Mouse (Mus musculus) CD4-positive helper T cell, adult 2 months (primary cell): Measurements from ENCODE around the gene Trp73.
A peak's percentile ranks its signal among the peaks of the same experiment; 100 is the strongest.

Experiments used
- DNase-seq: peaks from one replicate; pipeline ENCODE4 v3.0.0-alpha.2; 2012; ENCODE audit warnings: low read depth, missing footprints, low spot score

Gene Trp73

GRCm38 (mm10) chr4:154037123-154037522 lies 102.9 kb downstream of the Trp73 start:
- no peak for DNase-seq

DNA sequence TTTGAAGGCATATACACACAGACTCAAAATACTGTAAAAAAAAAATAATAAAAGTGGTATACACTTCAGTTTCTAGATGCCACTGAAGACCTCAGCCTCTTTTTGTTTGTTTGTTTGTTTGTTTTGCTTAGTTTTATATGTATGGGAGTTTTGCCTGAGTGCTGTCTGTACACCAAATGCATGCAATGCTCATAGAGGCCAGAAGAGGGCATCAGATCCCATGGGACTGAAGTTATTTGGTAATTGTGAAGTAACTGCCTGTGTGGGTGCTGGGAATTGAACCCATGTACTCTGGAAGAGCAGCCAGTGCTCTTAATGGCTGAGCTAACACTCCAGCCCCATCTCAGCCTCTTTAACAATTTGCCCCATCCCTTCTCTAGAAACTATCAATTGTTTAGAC lies 111.4 kb downstream of the Trp73 start:
- DNase-seq, result no peak

GRCm38 (mm10) chr4:154028066-154028465 lies 111.9 kb downstream of the Trp73 start:
- DNase-seq, result no peak

- DNase-seq, result no peak
These were observed 113.6 kb downstream of the Trp73 start for GRCm38 (mm10) chr4:154026441-154026761.

- no peak for DNase-seq
These were observed 114.2 kb downstream of the Trp73 start, which contains the start of gene Smim1 for GRCm38 (mm10) chr4:154025641-154026440. Gene Smim1 (minus strand): TSS chr4:154026230.

- DNase-seq, result no peak
These were observed 115.1 kb downstream of the Trp73 start for GRCm38 (mm10) chr4:154024729-154025521.

- DNase-seq, result no peak
These were observed 116.0 kb downstream of the Trp73 start for GRCm38 (mm10) chr4:154023754-154024601.

DNA sequence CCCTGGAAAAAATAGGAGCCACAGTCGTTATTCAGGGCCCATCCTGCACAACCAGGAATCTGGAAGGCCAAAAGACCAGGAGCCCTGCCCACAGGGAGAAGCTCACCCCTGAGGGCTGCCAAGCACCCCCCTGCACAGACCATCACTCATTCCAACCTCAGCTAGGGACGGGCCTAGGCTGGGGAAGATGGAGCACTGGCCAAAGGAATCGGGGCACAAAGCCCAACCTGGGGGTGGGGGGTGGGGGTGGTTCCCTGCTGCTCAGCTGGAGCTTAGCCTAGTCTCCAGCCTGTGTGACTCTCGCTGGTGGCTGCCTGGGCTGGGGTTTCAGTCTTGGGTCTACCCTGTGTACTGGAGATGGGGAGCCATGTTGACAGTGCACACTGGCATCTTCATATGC lies 117.2 kb downstream of the Trp73 start:
- DNase-seq, result no peak

DNA sequence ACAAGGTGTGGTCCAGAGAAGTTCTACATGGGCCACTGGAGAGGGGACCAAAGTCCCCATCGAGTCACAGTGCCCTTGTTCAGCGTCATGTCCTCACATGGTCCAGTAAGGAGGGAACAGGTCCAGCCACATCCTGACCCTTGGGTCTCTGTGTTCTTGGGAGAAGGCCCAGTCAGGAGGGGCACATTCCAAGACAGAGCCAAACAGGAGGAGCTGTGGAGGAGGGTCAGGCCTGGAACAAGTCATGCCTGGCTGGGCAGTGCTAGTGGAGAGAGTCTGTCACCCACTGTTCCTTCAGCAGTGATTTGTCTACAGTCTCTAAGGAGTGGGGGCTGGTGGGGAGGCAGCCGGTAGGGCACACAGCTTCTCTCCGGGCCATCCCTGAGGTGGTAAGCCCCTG lies 117.6 kb downstream of the Trp73 start:
- DNase-seq, result no peak

- no peak for DNase-seq
These were observed 118.6 kb downstream of the Trp73 start for GRCm38 (mm10) chr4:154021432-154021831.

DNA sequence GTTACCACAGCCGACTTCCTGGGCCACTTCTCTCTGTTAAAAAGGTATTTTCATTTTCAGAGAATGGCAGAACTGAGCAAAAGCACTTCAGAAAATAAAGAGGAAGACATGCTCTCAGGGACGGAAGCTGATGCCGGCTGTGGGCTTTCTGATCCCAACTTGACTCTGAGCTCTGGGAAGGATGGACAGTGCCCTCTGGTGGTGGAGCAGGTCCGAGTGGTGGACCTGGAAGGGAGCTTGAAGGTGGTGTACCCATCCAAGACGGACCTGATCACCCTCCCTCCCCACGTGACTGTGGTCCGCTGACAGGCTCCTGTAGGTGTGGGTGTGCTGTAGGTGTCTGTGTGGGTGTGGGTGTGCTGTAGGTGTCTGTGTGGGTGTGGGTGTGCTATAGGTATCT lies 120.4 kb downstream of the Trp73 start:
- DNase-seq, result peak; percentile 29

DNA sequence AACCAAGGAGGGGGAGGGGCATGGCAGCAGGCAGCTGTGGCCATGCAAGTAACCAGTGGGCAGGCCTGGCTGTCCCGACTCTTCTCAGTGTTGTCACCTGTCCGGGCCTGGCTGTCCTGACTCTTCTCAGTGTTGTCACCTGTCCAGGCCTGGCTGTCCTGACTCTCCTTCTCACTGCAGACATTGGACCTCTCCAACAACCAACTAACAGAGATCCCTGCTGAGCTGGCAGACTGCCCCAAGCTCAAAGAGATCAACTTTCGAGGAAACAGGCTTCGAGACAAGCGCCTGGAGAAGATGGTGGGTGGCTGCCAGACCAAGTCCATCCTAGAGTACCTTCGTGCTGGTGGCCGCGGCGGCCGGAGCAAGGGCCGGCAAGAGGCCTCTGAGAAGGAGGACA lies 124.5 kb downstream of the Trp73 start:
- no peak for DNase-seq

GRCm38 (mm10) chr4:154012132-154012882 lies 127.7 kb downstream of the Trp73 start:
- DNase-seq, result peak; percentile 52

GRCm38 (mm10) chr4:154011646-154012089 lies 128.3 kb downstream of the Trp73 start, which contains the start of gene Lrrc47:
Gene Lrrc47 (plus strand): TSS chr4:154011731.
- DNase-seq, result peak; percentile 84

DNA sequence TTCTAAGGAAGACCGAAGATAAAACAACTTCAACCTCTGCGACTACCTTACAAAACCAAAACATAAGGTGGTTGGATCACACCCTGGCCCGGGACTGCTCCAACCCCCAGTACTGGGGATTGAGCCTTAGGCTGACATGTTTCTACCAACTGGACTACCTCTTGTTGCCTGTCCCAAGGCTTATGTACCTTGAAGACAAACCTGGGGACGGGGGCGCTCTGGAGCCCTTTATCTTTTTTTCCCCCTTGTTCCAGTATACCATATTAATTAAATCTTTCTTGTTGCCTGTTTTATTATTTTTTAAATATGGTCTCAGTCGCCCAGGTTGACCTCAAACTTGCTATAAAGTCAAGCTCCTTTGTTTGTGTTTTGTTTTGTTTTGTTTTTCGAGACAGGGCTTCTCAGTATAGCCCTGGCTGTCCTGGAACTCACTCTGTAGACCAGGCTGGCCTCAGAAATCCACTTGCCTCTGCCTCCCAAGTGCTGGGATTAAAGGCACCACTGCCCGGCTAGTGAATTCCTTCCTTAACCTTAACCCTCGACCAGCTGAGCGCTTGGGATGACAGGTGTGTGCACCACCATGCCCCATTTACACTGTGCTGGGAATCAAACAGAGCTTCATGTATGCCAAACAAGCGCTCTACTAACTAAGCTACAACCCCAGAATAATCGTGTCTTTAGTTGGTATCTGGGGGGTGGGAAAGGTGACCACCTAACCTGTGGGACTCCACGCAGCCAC lies 128.9 kb downstream of the Trp73 start:
- no peak for DNase-seq

GRCm38 (mm10) chr4:154007759-154008158 lies 132.2 kb downstream of the Trp73 start:
- DNase-seq, result no peak

- no peak for DNase-seq
These were observed 133.7 kb downstream of the Trp73 start for GRCm38 (mm10) chr4:154006264-154006663.
